Mouse (Mus musculus) frontal cortex, postnatal 14 days (tissue): ENCODE results near the gene Zfp583.
A peak's percentile ranks its signal among the peaks of the same experiment; 100 is the strongest.

Experiments
- DNase-seq, 2 experiments: peaks; one replicate each; pipeline ENCODE4 v3.0.0; 2022; ENCODE audit warnings: low spot score in 2 of 2

Gene Zfp583

DNA sequence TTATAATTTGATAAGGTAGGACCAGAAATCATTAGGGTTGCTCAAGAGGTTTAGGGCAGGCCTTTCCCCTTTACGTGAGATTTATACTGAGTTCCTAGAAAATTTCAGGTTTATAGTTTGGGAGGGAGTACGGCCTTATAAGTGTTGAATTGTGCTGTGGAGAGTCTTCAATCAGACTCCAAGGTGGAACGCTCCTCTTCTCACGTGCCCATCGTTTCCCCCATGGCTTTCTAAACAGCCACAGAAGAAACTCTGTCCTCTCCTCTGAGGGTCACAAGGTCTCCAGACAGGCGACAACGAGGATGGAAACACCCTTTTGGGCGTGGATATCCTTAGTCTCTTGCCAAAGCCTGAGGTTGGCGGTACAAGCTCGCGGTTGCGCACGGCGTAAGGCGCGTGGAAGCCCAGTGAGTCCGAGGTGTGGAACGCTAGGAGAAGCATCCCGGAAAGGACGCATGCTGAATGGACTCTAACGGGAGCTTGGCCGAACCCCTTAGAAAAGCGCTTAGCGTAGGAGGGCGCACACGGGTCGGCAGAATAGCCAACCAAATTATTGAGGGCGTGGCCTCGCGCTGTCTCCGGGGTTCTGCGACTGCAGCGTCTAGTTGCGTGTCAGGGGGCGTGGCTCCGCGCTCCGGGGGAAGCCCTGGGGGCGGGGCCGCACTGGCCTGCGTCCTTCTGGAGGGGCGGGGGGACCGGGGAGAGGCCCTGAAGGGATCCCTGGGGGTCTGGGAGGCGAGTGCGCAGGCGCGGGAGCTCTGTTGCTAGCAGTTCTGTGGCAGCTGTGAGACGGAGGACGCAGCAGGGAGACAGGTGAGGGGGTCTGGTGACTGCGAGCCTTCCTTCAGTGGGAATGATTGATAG, 45.0 kb downstream of the Zfp583 start, which contains the start of gene Zfp667:
Gene Zfp667, plus strand, starts transcription at position 738 of the 864 bp plus-strand sequence.
- peak; percentile 95 to 96 for DNase-seq

DNA sequence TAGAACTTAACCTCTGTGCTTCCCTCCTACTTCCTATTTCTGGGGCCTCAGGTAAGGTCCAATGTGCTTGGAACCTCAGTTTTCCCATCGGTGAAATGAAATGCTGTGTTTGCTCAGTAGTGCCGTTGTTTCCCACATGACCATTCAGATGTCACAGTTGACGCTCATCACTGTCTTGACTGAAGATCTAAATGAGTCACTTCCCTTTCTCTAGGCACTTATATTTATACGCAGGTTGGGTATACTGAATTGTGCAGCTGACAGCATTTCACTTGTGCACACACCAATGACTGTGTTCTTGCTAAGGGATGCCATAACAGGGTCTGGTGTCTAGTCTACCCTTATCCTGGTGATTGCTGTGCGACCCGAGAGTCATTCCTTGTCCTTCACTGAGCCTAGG, 45.7 kb downstream of the Zfp583 start:
- DNase-seq = no peak

- DNase-seq = no peak
These were observed 46.6 kb downstream of the Zfp583 start for GRCm38 (mm10) chr7:6284442-6285012.

DNA sequence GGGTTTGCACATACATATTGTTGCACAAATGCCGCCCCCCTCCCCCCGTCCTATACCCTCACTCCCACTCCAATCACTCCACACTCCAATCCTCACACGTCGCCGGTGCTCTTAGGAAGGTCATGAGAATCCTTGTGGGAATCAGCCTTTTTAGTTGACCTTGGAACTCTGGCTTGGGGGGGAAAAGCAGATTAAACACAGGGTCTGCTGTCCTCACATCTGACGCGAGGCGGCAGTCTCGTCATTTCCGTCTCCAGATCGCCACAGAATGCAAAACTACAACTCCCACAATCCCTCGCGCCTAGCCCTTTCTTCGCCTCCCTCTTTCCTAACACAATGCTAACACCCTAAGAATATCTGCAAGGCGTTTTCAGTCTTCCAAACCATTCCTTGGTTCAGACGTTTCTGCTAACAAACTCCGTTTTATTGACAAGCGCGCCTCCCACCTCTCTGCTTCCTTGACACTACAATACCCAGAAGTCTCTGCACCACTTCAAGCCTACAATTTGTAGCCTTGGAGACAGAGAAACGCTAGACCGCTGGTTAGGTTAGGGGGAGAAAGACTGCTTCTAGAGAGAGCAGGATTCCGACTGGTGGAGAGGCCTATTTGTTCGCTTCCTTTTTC, 47.5 kb downstream of the Zfp583 start:
- peak; percentile 76 to 77 for DNase-seq

- peak; percentile 50 to 80 for DNase-seq
These were observed 48.3 kb downstream of the Zfp583 start for GRCm38 (mm10) chr7:6282749-6283148.

GRCm38 (mm10) chr7:6277906-6278305, 53.2 kb downstream of the Zfp583 start:
- DNase-seq = no peak

GRCm38 (mm10) chr7:6265695-6266094, 65.4 kb downstream of the Zfp583 start:
- no peak for DNase-seq
